Mouse (Mus musculus): ENCODE data around the gene Apon. TPM values are rescaled to one million over a fixed set of nuclear protein-coding genes. Genes with fewer than 3 reads are reported as not detected.
"Not testable (repeated sequence)": the region's sequence is repeated elsewhere in the genome, so short reads cannot be mapped to it uniquely, and the experiment has no call there.

The Apon gene
- polyA plus RNA-seq, 1 experiment from 2014 or later = 0.19 TPM

GRCm38 (mm10) chr10:128237807-128238480 lies 16.0 kb upstream of the Apon start:
- Histone ChIP-seq H3K9me3 (no peaks in the 10 kb centered on the region), H3K36me3 (peaks cover 15% of the 10 kb centered on the region), H3K4me1 (peaks cover 7% of the 10 kb centered on the region), H3K9ac (replicated peaks) (no peak overlapping the region), H3K4me3 (no peak overlapping the region), H3K27ac (replicated peaks) (no peak overlapping the region), H3K27me3 (no peaks in the 10 kb centered on the region), H3K4me2 (replicated peaks) (no peak overlapping the region)
- WGBS = 66% methylated on average over 15 of the region's 15 CpGs
- ATAC-seq (replicated peaks) = no peak

GRCm38 (mm10) chr10:128239140-128239539 lies 14.8 kb upstream of the Apon start:
- peaks cover 21% of the 10 kb centered on the region for H3K36me3 ChIP-seq
- no peak overlapping the region for H3K4me3 ChIP-seq
- H3K4me1 ChIP-seq = 0 out of 2 replicates have a peak, but pooled peaks cover 5% of the 10 kb centered on the region
- no peaks in the 10 kb centered on the region for H3K27me3 ChIP-seq
- no peaks in the 10 kb centered on the region for H3K9me3 ChIP-seq
- no peak for ATAC-seq (replicated peaks)
- no peak overlapping the region for H3K4me2 ChIP-seq (replicated peaks)
- 97% methylated on average over 4 of the region's 4 CpGs for WGBS
- no peak overlapping the region for H3K27ac ChIP-seq (replicated peaks)
- no peak overlapping the region for H3K9ac ChIP-seq (replicated peaks)

- Histone ChIP-seq H3K9ac (replicated peaks) (no peak overlapping the region), H3K4me1 (0 out of 2 replicates have a peak, but pooled peaks cover 5% of the 10 kb centered on the region), H3K4me2 (replicated peaks) (no peak overlapping the region), H3K27me3 (no peaks in the 10 kb centered on the region), H3K27ac (replicated peaks) (no peak overlapping the region), H3K9me3 (no peaks in the 10 kb centered on the region), H3K36me3 (peaks cover 30% of the 10 kb centered on the region), H3K4me3 (no peak overlapping the region)
- ATAC-seq (replicated peaks) = no peak
- 92% methylated on average over 18 of the region's 18 CpGs for WGBS
Observed at GRCm38 (mm10) chr10:128240131-128240530, 13.8 kb upstream of the Apon start.

- Histone ChIP-seq H3K4me2 (replicated peaks) (no peak overlapping the region), H3K36me3 (peaks cover 46% of the 10 kb centered on the region)
- 94% methylated on average over 8 of the region's 8 CpGs for WGBS
Observed at GRCm38 (mm10) chr10:128243252-128243651, 10.6 kb upstream of the Apon start.

DNA sequence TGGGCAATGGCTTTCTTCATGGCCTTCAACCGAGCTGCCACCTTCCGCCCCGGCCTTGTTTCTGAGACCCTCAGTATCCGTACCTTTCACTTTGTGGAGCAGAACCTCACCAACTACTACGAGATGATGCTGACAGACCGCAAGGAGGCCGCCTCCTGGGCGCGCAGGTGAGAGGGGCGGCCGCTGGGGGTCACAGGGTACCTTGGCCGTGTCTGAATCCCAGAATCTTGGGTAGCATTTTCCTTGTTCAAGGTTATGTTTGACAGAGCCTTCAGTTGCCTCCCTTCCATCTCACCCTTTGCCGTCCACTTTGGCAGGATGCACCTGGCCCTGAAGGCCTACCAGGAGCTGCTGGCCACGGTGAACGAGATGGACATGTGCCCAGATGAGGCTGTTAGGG lies 9.8 kb upstream of the Apon start:
- Histone ChIP-seq H3K4me3 (no peak overlapping the region), H3K9me3 (no peaks in the 10 kb centered on the region), H3K27me3 (no peaks in the 10 kb centered on the region), H3K9ac (replicated peaks) (no peak overlapping the region), H3K4me1 (no peaks in the 10 kb centered on the region), H3K36me3 (peaks cover 51% of the 10 kb centered on the region), H3K4me2 (replicated peaks) (no peak overlapping the region), H3K27ac (replicated peaks) (no peak overlapping the region)
- WGBS = 96% methylated on average over 15 of the region's 15 CpGs
- no peak for ATAC-seq (replicated peaks)

More at GRCm38 (mm10) chr10:128243252-128243651, 10.6 kb upstream of the Apon start:
- no peak overlapping the region for H3K9ac ChIP-seq (replicated peaks)
- H3K27ac ChIP-seq (replicated peaks) = no peak overlapping the region
- H3K27me3 ChIP-seq = no peaks in the 10 kb centered on the region
- no peak for ATAC-seq (replicated peaks)
- no peaks in the 10 kb centered on the region for H3K9me3 ChIP-seq
- H3K4me3 ChIP-seq = no peak overlapping the region
- no peaks in the 10 kb centered on the region for H3K4me1 ChIP-seq

DNA sequence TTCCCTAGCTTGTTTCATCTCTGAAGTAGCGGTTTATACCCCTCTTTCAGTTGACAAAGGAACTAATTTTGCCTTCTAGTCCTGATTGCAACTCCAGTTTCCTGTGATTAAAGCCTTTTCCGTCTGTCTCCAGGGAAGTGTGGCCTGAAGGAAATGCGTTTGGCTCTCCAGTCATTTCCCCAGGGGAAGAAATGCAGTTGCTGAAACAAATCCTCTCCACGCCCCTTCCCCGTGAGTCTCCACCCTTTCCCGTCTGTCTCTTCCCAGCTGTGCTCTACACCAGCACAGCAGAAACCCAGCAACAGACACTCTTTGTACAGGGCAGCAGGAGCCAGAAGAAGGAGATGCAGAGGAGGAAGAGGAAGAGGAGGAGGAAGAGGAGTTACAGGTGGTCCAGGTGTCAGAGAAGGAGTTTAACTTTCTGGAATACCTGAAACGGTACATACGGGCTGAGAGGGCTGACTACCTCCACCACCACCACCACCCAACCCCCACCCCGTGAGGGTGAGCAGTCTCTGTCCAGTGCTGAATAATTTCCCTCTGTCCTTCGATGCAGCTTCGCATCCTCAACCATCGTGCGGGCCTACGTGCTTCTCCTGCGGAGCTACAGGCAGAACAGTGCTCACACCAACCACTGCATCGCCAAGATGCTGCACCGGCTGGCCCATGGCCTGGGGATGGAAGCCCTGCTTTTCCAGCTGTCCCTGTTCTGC lies 6.7 kb upstream of the Apon start:
- peaks cover 62% of the 10 kb centered on the region for H3K36me3 ChIP-seq

DNA sequence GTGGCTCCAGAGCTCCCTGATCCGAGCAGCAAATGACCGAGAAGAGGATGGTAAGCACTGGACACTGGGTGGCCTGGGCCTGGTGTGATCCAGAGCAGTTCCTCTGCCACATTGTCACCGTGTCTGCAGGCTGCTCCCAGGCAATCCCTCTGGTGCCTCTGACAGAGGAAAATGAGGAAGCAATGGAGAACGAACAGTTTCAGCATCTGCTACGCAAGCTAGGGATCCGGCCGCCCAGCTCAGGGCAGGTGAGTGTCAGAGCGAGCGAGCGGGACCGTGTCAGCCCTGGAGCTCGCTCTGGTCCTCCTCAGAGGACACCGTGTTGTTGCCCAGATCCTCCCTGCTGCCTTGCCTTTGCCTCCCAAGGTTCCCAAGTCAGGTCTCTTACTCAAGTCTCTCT lies 3.3 kb upstream of the Apon start:
- Histone ChIP-seq H3K27me3 (no peaks in the 10 kb centered on the region), H3K4me3 (no peak overlapping the region), H3K4me1 (no peaks in the 10 kb centered on the region), H3K36me3 (peaks cover 50% of the 10 kb centered on the region), H3K4me2 (replicated peaks) (no peak overlapping the region), H3K27ac (replicated peaks) (no peak overlapping the region), H3K9me3 (no peaks in the 10 kb centered on the region), H3K9ac (replicated peaks) (no peak overlapping the region)
- ATAC-seq (replicated peaks) = no peak
- 97% methylated on average over 13 of the region's 13 CpGs for WGBS

More for the DNA sequence above, 6.7 kb upstream of the Apon start:
- Histone ChIP-seq H3K27ac (replicated peaks) (no peak overlapping the region), H3K9me3 (no peaks in the 10 kb centered on the region), H3K9ac (replicated peaks) (no peak overlapping the region), H3K4me2 (replicated peaks) (no peak overlapping the region), H3K4me3 (no peak overlapping the region), H3K4me1 (no peaks in the 10 kb centered on the region), H3K27me3 (no peaks in the 10 kb centered on the region)
- WGBS = 91% methylated on average over 17 of the region's 17 CpGs
- no peak for ATAC-seq (replicated peaks)

DNA sequence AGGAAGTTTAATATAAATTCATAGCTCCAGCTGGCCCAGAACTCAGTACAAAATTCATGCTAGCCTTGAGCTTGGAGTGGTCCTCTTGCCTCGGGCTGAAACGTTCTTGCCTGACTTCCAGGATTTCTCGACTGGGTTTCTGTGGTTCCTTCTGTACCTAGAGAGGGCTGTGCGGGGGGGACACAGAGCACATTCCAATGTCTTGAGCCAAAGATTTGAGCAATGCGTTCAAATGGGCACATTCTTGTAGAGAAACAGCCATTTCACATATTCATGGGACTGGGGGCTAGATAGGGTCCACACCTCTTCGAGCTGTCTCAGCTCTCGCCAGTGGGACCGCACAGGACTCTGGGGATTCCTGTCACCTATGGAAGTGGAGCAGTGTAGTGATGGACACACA lies 2.0 kb downstream of the Apon start:
- ATAC-seq (replicated peaks) = no peak
- H3K4me3 ChIP-seq = no peak overlapping the region
- WGBS = 93% methylated on average over 8 of the region's 8 CpGs
- no peak overlapping the region for H3K9ac ChIP-seq (replicated peaks)
- no peaks in the 10 kb centered on the region for H3K27me3 ChIP-seq
- peaks cover 12% of the 10 kb centered on the region for H3K36me3 ChIP-seq
- H3K27ac ChIP-seq (replicated peaks) = no peak overlapping the region
- no peaks in the 10 kb centered on the region for H3K4me1 ChIP-seq
- no peaks in the 10 kb centered on the region for H3K9me3 ChIP-seq
- no peak overlapping the region for H3K4me2 ChIP-seq (replicated peaks)

DNA sequence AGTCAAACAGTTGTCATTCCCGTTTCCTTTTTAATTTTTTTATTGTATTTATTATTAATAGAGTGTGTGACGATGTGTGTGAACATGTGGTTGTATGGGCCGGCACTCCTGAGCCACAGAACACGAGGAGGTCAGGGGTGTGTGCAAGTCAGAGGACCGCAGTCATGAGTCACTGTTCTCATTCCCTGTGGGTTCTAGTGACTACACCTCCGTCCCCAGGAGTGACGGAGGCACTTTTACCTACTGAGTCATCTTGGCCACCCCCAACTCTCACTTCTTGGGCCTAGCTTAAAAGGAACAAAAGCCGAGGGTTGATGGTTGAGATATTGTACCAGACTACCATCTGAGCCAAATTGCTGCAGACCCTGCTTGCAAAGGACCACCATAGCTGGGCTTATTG lies 2.4 kb downstream of the Apon start:
- no peak for ATAC-seq (replicated peaks)
- Histone ChIP-seq H3K27ac (replicated peaks) (no peak overlapping the region), H3K4me2 (replicated peaks) (no peak overlapping the region), H3K4me1 (no peaks in the 10 kb centered on the region), H3K27me3 (no peaks in the 10 kb centered on the region), H3K4me3 (no peak overlapping the region), H3K9ac (replicated peaks) (no peak overlapping the region), H3K36me3 (peaks cover 11% of the 10 kb centered on the region), H3K9me3 (no peaks in the 10 kb centered on the region)
- 90% methylated on average over 8 of the region's 8 CpGs for WGBS

GRCm38 (mm10) chr10:128258953-128259352 lies 5.1 kb downstream of the Apon start:
- Histone ChIP-seq H3K27ac (replicated peaks) (no peak overlapping the region), H3K27me3 (no peaks in the 10 kb centered on the region), H3K4me3 (no peak overlapping the region), H3K4me2 (replicated peaks) (no peak overlapping the region), H3K4me1 (no peaks in the 10 kb centered on the region), H3K36me3 (no peaks in the 10 kb centered on the region), H3K9ac (replicated peaks) (no peak overlapping the region), H3K9me3 (no peaks in the 10 kb centered on the region)
- 91% methylated on average over 4 of the region's 4 CpGs for WGBS
- no peak for ATAC-seq (replicated peaks)

DNA sequence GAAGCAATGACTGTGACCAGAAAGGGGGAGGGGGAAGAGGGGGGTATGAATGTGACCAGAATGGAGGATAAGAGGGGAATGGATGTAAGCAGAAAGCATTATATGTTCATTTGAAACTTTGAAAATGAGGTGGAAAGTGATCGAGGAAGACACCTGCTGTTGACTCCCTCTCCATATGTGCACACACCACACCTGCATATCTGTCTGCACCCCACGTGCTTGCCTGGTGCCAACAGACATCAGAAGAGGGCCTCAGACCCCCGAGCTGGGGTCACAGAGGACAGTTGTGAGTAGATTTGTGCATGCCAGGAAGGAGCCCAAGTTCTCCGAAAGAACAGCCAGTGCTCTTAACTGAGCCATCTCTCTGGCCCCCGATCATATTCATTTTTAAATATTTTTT lies 6.0 kb downstream of the Apon start:
- WGBS = 93% methylated on average over 5 of the region's 5 CpGs
- no peak overlapping the region for H3K9ac ChIP-seq (replicated peaks)
- no peaks in the 10 kb centered on the region for H3K4me1 ChIP-seq
- no peak overlapping the region for H3K27ac ChIP-seq (replicated peaks)
- H3K4me3 ChIP-seq = no peak overlapping the region
- ATAC-seq (replicated peaks) = no peak
- no peaks in the 10 kb centered on the region for H3K9me3 ChIP-seq
- H3K27me3 ChIP-seq = no peaks in the 10 kb centered on the region
- no peak overlapping the region for H3K4me2 ChIP-seq (replicated peaks)
- no peaks in the 10 kb centered on the region for H3K36me3 ChIP-seq

DNA sequence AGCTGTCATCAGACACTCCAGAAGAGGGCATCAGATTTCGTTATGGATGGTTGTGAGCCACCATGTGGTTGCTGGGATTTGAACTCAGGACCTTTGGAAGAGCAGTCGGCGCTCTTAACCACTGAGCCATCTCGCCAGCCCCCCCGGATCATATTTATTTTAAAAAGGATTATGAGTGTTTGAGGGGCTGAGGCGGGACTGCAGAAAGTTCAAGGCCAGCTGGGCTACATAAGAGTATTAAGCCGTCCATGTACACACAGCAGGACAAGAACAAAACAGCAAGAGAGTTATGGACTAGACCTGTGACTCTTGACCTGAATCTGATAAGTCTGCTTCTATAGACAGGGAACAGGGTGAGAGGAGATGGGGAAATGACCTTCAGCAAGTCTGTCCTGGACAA lies 6.5 kb downstream of the Apon start:
- H3K4me1 ChIP-seq; H3K4me2 ChIP-seq (replicated peaks); H3K9ac ChIP-seq (replicated peaks); H3K9me3 ChIP-seq; H3K36me3 ChIP-seq; ATAC-seq (replicated peaks); H3K27ac ChIP-seq (replicated peaks); H3K27me3 ChIP-seq; H3K4me3 ChIP-seq: not testable (repeated sequence)
- WGBS = 94% methylated on average over 7 of the region's 7 CpGs

Measured in forebrain, embryonic 15.5 days (tissue).